Mouse (Mus musculus) gastrocnemius, postnatal 36 days (tissue): Measurements from ENCODE around the gene Retnlb. TPM values are rescaled to one million over a fixed set of nuclear protein-coding genes. Genes with fewer than 3 reads are reported as not detected.

Experiments
- DNase-seq, 2 experiments: peaks; one replicate each; pipeline ENCODE4 v3.0.0; 2022
- intact Hi-C: fragments of 180-260 bp; cut with DNase I; formaldehyde crosslinking; loops from one replicate; pipeline ENCODE4 v1.15.1; 2025
- total RNA-seq, 2 experiments: library from RNA; stranded (reverse); gene quantifications; 2 replicates each; pipeline ENCODE4 v1.2.3; 2021

Gene Retnlb
- total RNA-seq, 2 experiments from 2014 or later, result not detected

- intact Hi-C loops, result no loop called here
- no peak for DNase-seq
Measured at GRCm38 (mm10) chr16:48867690-48868089, 51.0 kb downstream of the Retnlb start.

Other genes starting within 250 kb of the Retnlb start
- gene Trat1, start 44.8 kb upstream of the Retnlb start, total RNA-seq, result under 1 TPM in 1 of 2 experiments, not detected in 1; 0.46 TPM
- gene Retnla, start 25.7 kb downstream of the Retnlb start, total RNA-seq, result 1 to 10 TPM; 4.4 TPM
- gene Retnlg, start 55.8 kb downstream of the Retnlb start, total RNA-seq, result not detected
- gene Dzip3, start 177.3 kb downstream of the Retnlb start, total RNA-seq, result 1 to 10 TPM; 4.0 to 4.3 TPM
- under 1 TPM; 0.57 to 0.69 TPM for gene Cip2a, start 177.3 kb downstream of the Retnlb start, total RNA-seq
- gene Myh15, start 240.6 kb downstream of the Retnlb start, total RNA-seq, result not detected